Comparison of ENCODE assay signal across 28 mouse cellular contexts in genomic region chr9:21051578-21051977, GRCm38 (mm10). TPM values are rescaled to one million over a fixed set of nuclear protein-coding genes. Genes with fewer than 3 reads are reported as not detected.
DNase-seq lines count a peak whose midpoint lies in the region; ATAC-seq and TF ChIP-seq lines count a peak whose summit lies in the region.
"Had no signal": no experiment of that assay in that cellular context is flagged by ENCODE, and none has a peak within 500 bp of the region (broad histone marks: within the 10 kb centered on the region; RNA-seq: fewer than 3 reads in every experiment).

No protein-coding gene starts in this region.

- no peak for TF ChIP-seq POLR2A in cerebellum, adult 2 months (IDR thresholded peaks at IDR 0.05; ENCODE audit: borderline replicate concordance, insufficient read depth, low read length)

- no peak for TF ChIP-seq EP300 in liver, postnatal 0 days (IDR thresholded peaks at IDR 0.05; ENCODE audit: low read depth)

- 34% methylated on average over 10 of the region's 10 CpGs for WGBS in liver, embryonic 13.5 days (ENCODE audit: insufficient replicate concordance)
- WGBS in liver, postnatal 0 days (ENCODE audit: insufficient replicate concordance) = 50% methylated on average over 10 of the region's 10 CpGs
- 74% methylated on average over 10 of the region's 10 CpGs for WGBS in hindbrain, embryonic 16.5 days
- WGBS in cerebellum, adult 2 months = 70% methylated on average over 10 of the region's 10 CpGs

- peak; percentile 82 for DNase-seq in MEL-GATA-1-ER (ENCODE audit: extremely low read depth, low read depth)
- DNase-seq in liver, embryonic 13.5 days = no peak
- no peak for DNase-seq in liver, postnatal 0 days
- DNase-seq in cerebellum, postnatal 14 days = no peak
- no peak for DNase-seq in thymus, postnatal 0 days (ENCODE audit: low spot score)
- no peak for DNase-seq in cerebellum, adult 2 months
- DNase-seq: adrenal gland, adult 8-10 months; adrenal gland, postnatal 36 days; cerebellum, adult 11 months; cerebellum, adult 9-10 months; cerebellum, postnatal 36 days; gastrocnemius, postnatal 10 days; heart, adult 18-20 months; heart, postnatal 10 days had no signal

- H3K4me2 ChIP-seq in liver, embryonic 13.5 days = no peak overlapping the region
- H3K4me2 ChIP-seq in liver, postnatal 0 days (ENCODE audit: low read depth, low read length) = no peak overlapping the region
- H3K4me2 ChIP-seq in hindbrain, embryonic 16.5 days (ENCODE audit: low read length) = no peak overlapping the region
- H3K4me2 ChIP-seq: hindbrain, embryonic 15.5 days had no signal

- no peak overlapping the region for H3K9ac ChIP-seq in liver, embryonic 13.5 days
- no peak overlapping the region for H3K9ac ChIP-seq in liver, postnatal 0 days (replicated peaks)
- H3K9ac ChIP-seq in hindbrain, embryonic 16.5 days (ENCODE audit: low read depth, low read length) = no peak overlapping the region
- H3K9ac ChIP-seq: hindbrain, embryonic 15.5 days had no signal

- no peaks in the 10 kb centered on the region for H3K36me3 ChIP-seq in liver, embryonic 13.5 days
- no peaks in the 10 kb centered on the region for H3K36me3 ChIP-seq in liver, postnatal 0 days (replicated peaks; ENCODE audit: insufficient read depth, low read length)
- no peaks in the 10 kb centered on the region for H3K36me3 ChIP-seq in hindbrain, embryonic 16.5 days (ENCODE audit: control insufficient read depth, insufficient read depth, low read length)
- H3K36me3 ChIP-seq: embryonic facial prominence, embryonic 10.5 days; heart, embryonic 10.5 days; hindbrain, embryonic 10.5 days; hindbrain, embryonic 15.5 days had no signal

- no peak for TF ChIP-seq CTCF in liver, postnatal 0 days (IDR thresholded peaks at IDR 0.05; ENCODE audit: low read depth)
- TF ChIP-seq CTCF in cerebellum, adult 2 months (IDR thresholded peaks at IDR 0.05; ENCODE audit: borderline replicate concordance, insufficient read depth, low read depth, low read length) = no peak

- H3K27me3 ChIP-seq in liver, embryonic 13.5 days = peaks cover 15% of the 10 kb centered on the region
- no peaks in the 10 kb centered on the region for H3K27me3 ChIP-seq in liver, postnatal 0 days (ENCODE audit: insufficient read depth, low read length)
- no peaks in the 10 kb centered on the region for H3K27me3 ChIP-seq in hindbrain, embryonic 16.5 days (replicated peaks; ENCODE audit: control insufficient read depth, insufficient read depth, low read length)
- H3K27me3 ChIP-seq in cerebellum, adult 2 months (ENCODE audit: control insufficient read depth, insufficient read depth, low read length) = no peaks in the 10 kb centered on the region
- H3K27me3 ChIP-seq: hindbrain, embryonic 15.5 days had no signal

- H3K9me3 ChIP-seq in liver, embryonic 13.5 days (replicated peaks) = no peaks in the 10 kb centered on the region
- H3K9me3 ChIP-seq in liver, postnatal 0 days (ENCODE audit: low read length) = no peaks in the 10 kb centered on the region
- H3K9me3 ChIP-seq in hindbrain, embryonic 16.5 days (ENCODE audit: control insufficient read depth, low read length) = no peaks in the 10 kb centered on the region
- H3K9me3 ChIP-seq: embryonic facial prominence, embryonic 10.5 days; heart, embryonic 10.5 days; hindbrain, embryonic 10.5 days; hindbrain, embryonic 15.5 days had no signal

- no peak overlapping the region for H3K27ac ChIP-seq in liver, embryonic 13.5 days
- H3K27ac ChIP-seq in liver, postnatal 0 days (ENCODE audit: low read depth) = no peak overlapping the region
- no peak overlapping the region for H3K27ac ChIP-seq in hindbrain, embryonic 16.5 days (ENCODE audit: low read depth, low read length)
- H3K27ac ChIP-seq in cerebellum, adult 2 months (ENCODE audit: insufficient read depth, low read length) = no peak overlapping the region
- H3K27ac ChIP-seq: embryonic facial prominence, embryonic 10.5 days; heart, embryonic 10.5 days; hindbrain, embryonic 10.5 days; hindbrain, embryonic 15.5 days had no signal

- H3K4me1 ChIP-seq in liver, embryonic 13.5 days (replicated peaks) = peaks cover 11% of the 10 kb centered on the region
- no peaks in the 10 kb centered on the region for H3K4me1 ChIP-seq in liver, postnatal 0 days (ENCODE audit: insufficient read depth)
- H3K4me1 ChIP-seq in hindbrain, embryonic 16.5 days (ENCODE audit: control insufficient read depth, insufficient read depth, low read depth, low read length) = no peaks in the 10 kb centered on the region
- H3K4me1 ChIP-seq in cerebellum, adult 2 months (ENCODE audit: control insufficient read depth, insufficient read depth, low read length) = no peaks in the 10 kb centered on the region
- H3K4me1 ChIP-seq: hindbrain, embryonic 10.5 days; hindbrain, embryonic 15.5 days had no signal

- no peak overlapping the region for H3K4me3 ChIP-seq in liver, embryonic 13.5 days (replicated peaks)
- H3K4me3 ChIP-seq in liver, postnatal 0 days (ENCODE audit: low read depth, low read length) = no peak overlapping the region
- no peak overlapping the region for H3K4me3 ChIP-seq in hindbrain, embryonic 16.5 days (ENCODE audit: low read length)
- no peak overlapping the region for H3K4me3 ChIP-seq in cerebellum, adult 2 months (replicated peaks; ENCODE audit: insufficient read depth, low read depth, low read length)
- H3K4me3 ChIP-seq: embryonic facial prominence, embryonic 10.5 days; erythroblast, embryonic 14.5 days; heart, embryonic 10.5 days; hindbrain, embryonic 10.5 days; hindbrain, embryonic 15.5 days had no signal

- ATAC-seq in erythroblast, adult 5-6 weeks (replicated peaks; ENCODE audit: low FRiP score, poor library complexity, severe bottlenecking) = peak; percentile 52
- ATAC-seq in liver, embryonic 13.5 days (ENCODE audit: low read depth) = peak; percentile 87
- ATAC-seq in liver, postnatal 0 days = peak; percentile 58
- no peak for ATAC-seq in hindbrain, embryonic 16.5 days
- ATAC-seq: forebrain, embryonic 16.5 days; inflammation-experienced regulatory T-cells, adult 6 months had no signal

RNA-seq across cellular contexts. Expression of gene Zglp1, which starts 15.3 kb away (rescaled TPM):
- not detected in 2 replicates for total RNA-seq in erythroblast, adult 5-6 weeks (2015; ENCODE audit: low replicate concordance)
- total RNA-seq in erythroblast, adult 5-6 weeks (2017; ENCODE audit: low replicate concordance) = not detected in 2 replicates
- 0.38 TPM in 1 of 2 replicates, not detected in the other for polyA plus RNA-seq in liver, embryonic 13.5 days (2015; fragmentation: Nextera tagmentation; extraction: Ambion mirVana)
- polyA plus RNA-seq in liver, postnatal 0 days (2015; fragmentation: Nextera tagmentation; extraction: Ambion mirVana) = 0.51 TPM in 1 of 2 replicates, not detected in the other
- 0.59 and 0.69 TPM in 2 replicates for polyA plus RNA-seq in thymus, postnatal 0 days (2015; fragmentation: Nextera tagmentation; extraction: Ambion mirVana)
- 1.5 and 2.1 TPM in 2 replicates for polyA plus RNA-seq in hindbrain, embryonic 16.5 days (2015; fragmentation: Nextera tagmentation; extraction: Ambion mirVana)
- polyA plus RNA-seq in cerebellum, adult 2 months (2012; rRNA removed) = 1.0 TPM in 1 of 2 replicates, not detected in the other
- total RNA-seq: adrenal gland, postnatal 36 days; gastrocnemius, postnatal 10 days; gastrocnemius, postnatal 4 days; heart, adult 18-20 months; heart, postnatal 10 days had no signal
- polyA plus RNA-seq: frontal cortex, adult 2 months had no signal

RNA-seq across cellular contexts. Expression of gene Icam5, which starts 19.7 kb away (rescaled TPM):
- 0.58 TPM in 1 of 2 replicates, not detected in the other for total RNA-seq in erythroblast, adult 5-6 weeks (2015; ENCODE audit: low replicate concordance)
- 4.7 and 5.4 TPM in 2 replicates for total RNA-seq in erythroblast, adult 5-6 weeks (2017; ENCODE audit: low replicate concordance)
- 0.21 and 0.29 TPM in 2 replicates for polyA plus RNA-seq in liver, embryonic 13.5 days (2015; fragmentation: Nextera tagmentation; extraction: Ambion mirVana)
- 0.05 and 0.08 TPM in 2 replicates for polyA plus RNA-seq in liver, postnatal 0 days (2015; fragmentation: Nextera tagmentation; extraction: Ambion mirVana)
- polyA plus RNA-seq in thymus, postnatal 0 days (2015; fragmentation: Nextera tagmentation; extraction: Ambion mirVana) = 0.14 and 0.33 TPM in 2 replicates
- polyA plus RNA-seq in hindbrain, embryonic 16.5 days (2015; fragmentation: Nextera tagmentation; extraction: Ambion mirVana) = 2.8 and 3.2 TPM in 2 replicates
- 1.6 and 2.5 TPM in 2 replicates for polyA plus RNA-seq in cerebellum, adult 2 months (2012; rRNA removed)
- total RNA-seq: heart, adult 18-20 months had no signal
- polyA plus RNA-seq: embryonic facial prominence, embryonic 10.5 days; forebrain, embryonic 11.5 days; heart, embryonic 14.5 days had no signal

RNA-seq across cellular contexts. Expression of gene Gm49373, which starts 21.3 kb away (rescaled TPM):
- total RNA-seq in erythroblast, adult 5-6 weeks (2015; ENCODE audit: low replicate concordance) = 2.3 TPM in 1 of 2 replicates, not detected in the other
- not detected in 2 replicates for total RNA-seq in erythroblast, adult 5-6 weeks (2017; ENCODE audit: low replicate concordance)
- polyA plus RNA-seq in liver, embryonic 13.5 days (2015; fragmentation: Nextera tagmentation; extraction: Ambion mirVana) = 0.56 and 0.68 TPM in 2 replicates
- polyA plus RNA-seq in liver, postnatal 0 days (2015; fragmentation: Nextera tagmentation; extraction: Ambion mirVana) = 0.06 and 0.11 TPM in 2 replicates
- polyA plus RNA-seq in thymus, postnatal 0 days (2015; fragmentation: Nextera tagmentation; extraction: Ambion mirVana) = 0.09 and 0.26 TPM in 2 replicates
- polyA plus RNA-seq in hindbrain, embryonic 16.5 days (2015; fragmentation: Nextera tagmentation; extraction: Ambion mirVana) = 1.3 and 2.2 TPM in 2 replicates
- polyA plus RNA-seq in cerebellum, adult 2 months (2012; rRNA removed) = 1.8 and 2.2 TPM in 2 replicates
- polyA plus RNA-seq: embryonic facial prominence, embryonic 14.5 days; inflammation-experienced regulatory T-cells, adult 6 months had no signal

RNA-seq across cellular contexts. Expression of gene Fdx1l, which starts 21.8 kb away (rescaled TPM):
- 8.4 TPM in 1 of 2 replicates, not detected in the other for total RNA-seq in erythroblast, adult 5-6 weeks (2015; ENCODE audit: low replicate concordance)
- 1.4 and 13.7 TPM in 2 replicates for total RNA-seq in erythroblast, adult 5-6 weeks (2017; ENCODE audit: low replicate concordance)
- polyA plus RNA-seq in liver, embryonic 13.5 days (2015; fragmentation: Nextera tagmentation; extraction: Ambion mirVana) = 36.6 and 41.0 TPM in 2 replicates
- 26.7 and 29.9 TPM in 2 replicates for polyA plus RNA-seq in liver, postnatal 0 days (2015; fragmentation: Nextera tagmentation; extraction: Ambion mirVana)
- polyA plus RNA-seq in thymus, postnatal 0 days (2015; fragmentation: Nextera tagmentation; extraction: Ambion mirVana) = 44.7 and 47.0 TPM in 2 replicates
- polyA plus RNA-seq in hindbrain, embryonic 16.5 days (2015; fragmentation: Nextera tagmentation; extraction: Ambion mirVana) = 75.2 and 80.8 TPM in 2 replicates
- 78.0 and 83.9 TPM in 2 replicates for polyA plus RNA-seq in cerebellum, adult 2 months (2012; rRNA removed)

RNA-seq across cellular contexts. Expression of gene Icam4, which starts 22.4 kb away (rescaled TPM):
- total RNA-seq in erythroblast, adult 5-6 weeks (2015; ENCODE audit: low replicate concordance) = 39.2 and 40.8 TPM in 2 replicates
- 20.6 and 35.8 TPM in 2 replicates for total RNA-seq in erythroblast, adult 5-6 weeks (2017; ENCODE audit: low replicate concordance)
- 244 and 254 TPM in 2 replicates for polyA plus RNA-seq in liver, embryonic 13.5 days (2015; fragmentation: Nextera tagmentation; extraction: Ambion mirVana)
- polyA plus RNA-seq in liver, postnatal 0 days (2015; fragmentation: Nextera tagmentation; extraction: Ambion mirVana) = 57.7 and 58.5 TPM in 2 replicates
- polyA plus RNA-seq in thymus, postnatal 0 days (2015; fragmentation: Nextera tagmentation; extraction: Ambion mirVana) = 0.31 and 0.48 TPM in 2 replicates
- 0.27 and 0.29 TPM in 2 replicates for polyA plus RNA-seq in hindbrain, embryonic 16.5 days (2015; fragmentation: Nextera tagmentation; extraction: Ambion mirVana)
- 0.32 and 0.65 TPM in 2 replicates for polyA plus RNA-seq in cerebellum, adult 2 months (2012; rRNA removed)
- total RNA-seq: gastrocnemius, postnatal 4 days had no signal
- polyA plus RNA-seq: forebrain, embryonic 16.5 days; hindbrain, embryonic 15.5 days had no signal
